Mouse (Mus musculus): ENCODE measurements around the gene Rmnd5b. TPM values are rescaled to one million over a fixed set of nuclear protein-coding genes. Genes with fewer than 3 reads are reported as not detected.
A peak's percentile ranks its signal among the peaks of the same experiment; 100 is the strongest.
"Not testable (repeated sequence)": the region's sequence is repeated elsewhere in the genome, so short reads cannot be mapped to it uniquely, and the experiment has no call there.

Gene Rmnd5b
- polyA plus RNA-seq, 1 experiment, result 17.5 TPM

DNA sequence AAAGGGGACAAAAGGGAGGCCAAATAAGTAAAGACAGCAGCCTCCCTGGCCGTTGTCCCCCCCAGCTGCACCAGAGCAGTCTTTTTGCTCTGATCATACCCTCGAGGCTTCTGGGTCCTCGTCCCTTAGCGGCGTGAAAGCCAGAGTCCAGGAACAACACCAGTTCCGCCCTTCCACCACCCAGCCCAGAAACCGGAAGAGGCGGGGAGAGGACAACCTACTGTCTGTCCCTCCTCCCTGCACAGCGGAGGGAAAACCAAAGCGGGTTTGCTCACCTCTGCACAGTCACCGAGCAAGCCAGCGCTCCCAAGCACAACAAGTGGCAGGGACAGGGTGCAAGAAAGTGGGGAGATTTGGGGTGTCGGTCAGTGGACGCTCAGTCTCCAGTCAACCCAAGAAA lies 20.1 kb downstream of the Rmnd5b start:
- Histone ChIP-seq H3K27ac (ENCODE audit: insufficient read depth, low read length) (peak overlapping the region; percentile 55), H3K4me1 (ENCODE audit: control insufficient read depth, insufficient read depth, low read length) (no peaks in the 10 kb centered on the region), H3K4me3 (ENCODE audit: insufficient read depth, low read length) (peak overlapping the region; percentile 41)
- TF ChIP-seq CTCF (IDR thresholded peaks at IDR 0.05; ENCODE audit: borderline replicate concordance, insufficient read depth, low read length), result no peak
- peak; percentile 97 for TF ChIP-seq POLR2A (IDR thresholded peaks at IDR 0.05; ENCODE audit: low read depth, low read length)

DNA sequence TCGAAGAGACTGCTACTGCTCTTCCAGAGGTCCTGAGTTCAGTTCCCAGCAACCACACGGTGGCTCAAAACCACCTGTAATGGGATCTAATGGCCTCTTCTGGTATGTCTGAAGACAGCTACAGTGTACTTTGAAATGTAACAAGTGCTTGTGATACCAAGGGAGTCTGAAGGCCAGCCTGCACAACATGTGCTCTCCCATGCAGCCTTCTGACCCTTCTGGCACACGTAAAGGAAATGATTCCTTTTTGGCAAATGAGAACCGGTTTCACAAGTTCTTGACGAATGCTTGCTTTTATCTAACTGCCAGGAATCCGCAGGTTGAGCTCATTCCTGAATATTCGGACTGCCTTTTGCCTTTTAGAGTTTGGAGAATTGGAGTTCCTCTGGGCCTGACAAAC lies 20.6 kb downstream of the Rmnd5b start:
- Histone ChIP-seq H3K27ac (ENCODE audit: insufficient read depth, low read length) (peak overlapping the region; percentile 55), H3K4me1 (ENCODE audit: control insufficient read depth, insufficient read depth, low read length) (no peaks in the 10 kb centered on the region), H3K4me3 (ENCODE audit: insufficient read depth, low read length) (peak overlapping the region; percentile 41; the same call in 1 of the 2 replicates)
- no peak for TF ChIP-seq CTCF (IDR thresholded peaks at IDR 0.05; ENCODE audit: borderline replicate concordance, insufficient read depth, low read length)
- 0 out of 2 replicates have a peak, but pooled peaks have one; percentile 0 for TF ChIP-seq POLR2A (IDR thresholded peaks at IDR 0.05; ENCODE audit: low read depth, low read length)

DNA sequence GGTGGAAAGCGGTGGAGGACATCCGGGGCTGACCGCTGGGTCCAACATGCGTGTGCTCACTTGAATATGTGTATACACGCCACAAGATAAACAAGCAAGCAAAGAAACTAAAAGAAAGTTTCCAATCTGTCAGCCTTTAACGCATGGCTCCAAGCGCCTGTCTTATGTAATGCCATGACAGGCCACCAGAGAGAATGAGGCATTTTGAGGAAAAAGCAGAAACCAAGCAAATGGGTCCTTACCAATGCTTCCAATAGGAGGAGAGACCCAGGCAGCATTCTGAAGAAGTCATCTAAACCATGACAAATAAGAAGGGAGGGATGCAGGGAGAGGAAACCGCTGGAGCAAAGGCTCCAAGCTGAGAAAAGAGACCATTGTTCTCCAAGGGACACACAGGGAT lies 21.4 kb downstream of the Rmnd5b start:
- Histone ChIP-seq H3K4me3 (ENCODE audit: insufficient read depth, low read length) (no peak overlapping the region), H3K27ac (ENCODE audit: insufficient read depth, low read length) (no peak overlapping the region), H3K4me1 (ENCODE audit: control insufficient read depth, insufficient read depth, low read length) (no peaks in the 10 kb centered on the region)
- no peak for TF ChIP-seq POLR2A (IDR thresholded peaks at IDR 0.05; ENCODE audit: low read depth, low read length)

DNA sequence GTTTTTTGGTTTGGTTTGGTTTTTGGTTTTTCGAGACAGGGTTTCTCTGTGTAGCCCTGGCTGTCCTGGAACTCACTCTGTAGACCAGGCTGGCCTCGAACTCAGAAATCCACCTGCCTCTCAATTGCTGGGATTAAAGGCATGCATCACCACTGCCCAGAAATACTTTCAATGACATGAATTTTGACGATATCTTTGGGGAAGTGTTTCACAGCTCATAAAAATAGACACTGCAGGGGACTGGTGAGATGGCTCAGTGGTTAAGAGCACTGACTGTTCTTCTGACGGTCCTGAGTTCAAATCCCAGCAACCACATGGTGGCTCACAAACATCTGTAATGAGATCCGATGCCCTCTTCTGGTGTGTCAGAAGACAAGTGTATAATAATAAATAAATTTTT lies 25.8 kb downstream of the Rmnd5b start:
- not testable (repeated sequence) for H3K4me1 ChIP-seq (ENCODE audit: control insufficient read depth, insufficient read depth, low read length); H3K27ac ChIP-seq (ENCODE audit: insufficient read depth, low read length); H3K4me3 ChIP-seq (ENCODE audit: insufficient read depth, low read length)

DNA sequence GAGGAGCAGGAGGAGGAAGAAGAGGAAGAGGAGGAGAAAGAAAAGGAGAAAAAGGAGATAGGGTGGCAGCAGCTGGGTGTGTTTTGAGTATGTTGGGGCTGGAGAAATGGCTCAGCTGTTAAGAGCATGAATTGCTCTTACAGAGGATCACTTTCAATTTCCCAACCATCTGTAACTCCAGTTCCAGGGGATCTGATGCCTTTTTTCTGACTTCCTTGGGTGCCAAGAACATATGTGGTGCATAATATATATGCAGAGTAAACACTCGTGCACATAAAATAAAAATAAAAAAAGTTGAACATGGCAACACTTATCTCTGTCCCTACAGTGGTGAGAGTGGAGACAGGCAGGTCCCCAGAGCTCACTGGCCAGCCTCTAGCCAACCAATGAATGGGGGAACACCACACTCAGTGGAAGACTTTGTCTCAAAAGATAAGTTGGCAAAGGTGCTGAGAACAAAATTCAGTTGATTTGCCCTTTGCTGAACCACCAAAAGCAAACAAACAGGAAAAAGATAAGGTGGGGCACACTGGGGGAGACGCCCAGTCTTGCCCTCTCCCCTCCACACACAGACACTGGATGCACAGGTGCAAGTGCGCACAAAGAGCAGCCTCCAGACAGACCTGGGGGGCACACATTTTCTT lies 26.3 kb downstream of the Rmnd5b start:
- Histone ChIP-seq H3K27ac (ENCODE audit: insufficient read depth, low read length) (no peak overlapping the region), H3K4me3 (ENCODE audit: insufficient read depth, low read length) (no peak overlapping the region), H3K4me1 (ENCODE audit: control insufficient read depth, insufficient read depth, low read length) (no peaks in the 10 kb centered on the region; the same call in 1 of the 2 replicates)
- no peak for TF ChIP-seq CTCF (IDR thresholded peaks at IDR 0.05; ENCODE audit: borderline replicate concordance, insufficient read depth, low read length)
- no peak for TF ChIP-seq POLR2A (IDR thresholded peaks at IDR 0.05; ENCODE audit: low read depth, low read length)

DNA sequence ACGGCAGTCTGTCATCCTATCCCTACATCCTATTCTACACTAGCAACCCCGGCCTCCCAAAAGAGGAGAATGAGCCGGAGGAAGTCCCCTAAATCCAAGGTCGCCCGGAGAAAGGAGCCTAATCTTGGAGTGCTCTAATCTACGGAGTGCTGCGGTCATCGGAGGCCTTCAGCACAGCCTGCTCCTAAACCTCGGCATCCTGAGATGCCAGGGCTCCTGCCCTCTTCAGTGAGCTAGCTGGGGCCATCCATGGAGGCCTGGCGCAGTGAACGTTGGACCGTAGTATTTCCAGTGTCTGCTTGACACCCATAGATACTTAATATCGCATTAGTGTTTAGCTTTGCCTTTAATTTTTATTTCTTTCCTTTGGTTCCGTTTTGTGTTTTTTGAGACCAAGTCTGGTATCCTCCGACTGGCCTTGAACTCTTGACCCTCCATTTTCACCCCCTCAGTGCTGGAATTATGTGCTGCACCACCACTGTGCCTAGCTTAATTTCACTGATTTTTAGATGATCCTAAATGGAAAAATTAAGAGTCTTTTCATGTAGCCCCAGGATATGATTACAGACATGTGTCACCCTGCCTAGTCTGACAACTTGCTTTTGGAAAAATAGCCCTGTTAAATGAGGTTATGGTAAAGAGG lies 28.5 kb downstream of the Rmnd5b start:
- TF ChIP-seq POLR2A (IDR thresholded peaks at IDR 0.05; ENCODE audit: low read depth, low read length), result no peak
- no peak for TF ChIP-seq CTCF (IDR thresholded peaks at IDR 0.05; ENCODE audit: borderline replicate concordance, insufficient read depth, low read length)
- Histone ChIP-seq H3K4me3 (ENCODE audit: insufficient read depth, low read length) (peak overlapping the region; percentile 61), H3K4me1 (ENCODE audit: control insufficient read depth, insufficient read depth, low read length) (peaks cover 4% of the 10 kb centered on the region), H3K27ac (ENCODE audit: insufficient read depth, low read length) (peak overlapping the region; percentile 51)

DNA sequence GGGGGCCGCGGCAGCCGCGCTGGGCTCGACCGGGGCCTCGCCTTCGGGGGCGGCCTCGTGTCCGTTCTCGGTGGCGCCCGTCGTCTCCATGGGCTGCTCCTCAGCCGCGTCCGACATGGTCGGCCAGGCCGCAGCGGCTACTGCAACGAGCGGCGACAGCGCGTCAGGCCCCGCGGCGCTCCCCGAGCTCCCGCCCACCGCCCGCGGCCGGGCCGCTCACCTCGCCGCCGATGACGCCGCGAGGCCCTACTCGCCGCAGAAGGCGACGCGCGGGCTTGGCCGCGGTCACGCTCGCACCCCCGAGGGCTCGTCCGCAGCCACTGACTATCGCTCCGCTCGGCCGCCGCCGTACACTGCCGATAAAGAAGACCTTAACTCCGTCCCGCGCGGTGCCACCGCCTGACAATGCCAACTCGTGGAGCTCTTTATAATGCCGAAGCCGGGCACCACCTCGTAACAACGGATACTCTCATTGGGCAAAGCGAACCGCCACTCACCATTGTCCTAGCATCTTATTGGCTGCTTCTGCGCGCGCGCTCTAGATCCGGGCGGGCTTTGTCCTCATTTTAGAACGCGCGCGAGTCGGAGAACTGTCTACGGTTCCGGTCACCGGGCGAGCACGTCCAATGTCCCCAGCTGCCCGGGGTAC lies 29.1 kb downstream of the Rmnd5b start, which contains the start of gene Hnrnpab:
TSS of gene Hnrnpab (minus strand) at position 401 of the 649 bp plus-strand sequence.
- Histone ChIP-seq H3K27ac (ENCODE audit: insufficient read depth, low read length) (peak within 1 kb of the TSS; percentile 62), H3K4me1 (ENCODE audit: control insufficient read depth, insufficient read depth, low read length) (peaks cover 4% of the 10 kb centered on the region), H3K4me3 (ENCODE audit: insufficient read depth, low read length) (peak within 1 kb of the TSS; percentile 98)
- peak; percentile 100 for TF ChIP-seq POLR2A (IDR thresholded peaks at IDR 0.05; ENCODE audit: low read depth, low read length)
- TF ChIP-seq CTCF (IDR thresholded peaks at IDR 0.05; ENCODE audit: borderline replicate concordance, insufficient read depth, low read length), result no peak

DNA sequence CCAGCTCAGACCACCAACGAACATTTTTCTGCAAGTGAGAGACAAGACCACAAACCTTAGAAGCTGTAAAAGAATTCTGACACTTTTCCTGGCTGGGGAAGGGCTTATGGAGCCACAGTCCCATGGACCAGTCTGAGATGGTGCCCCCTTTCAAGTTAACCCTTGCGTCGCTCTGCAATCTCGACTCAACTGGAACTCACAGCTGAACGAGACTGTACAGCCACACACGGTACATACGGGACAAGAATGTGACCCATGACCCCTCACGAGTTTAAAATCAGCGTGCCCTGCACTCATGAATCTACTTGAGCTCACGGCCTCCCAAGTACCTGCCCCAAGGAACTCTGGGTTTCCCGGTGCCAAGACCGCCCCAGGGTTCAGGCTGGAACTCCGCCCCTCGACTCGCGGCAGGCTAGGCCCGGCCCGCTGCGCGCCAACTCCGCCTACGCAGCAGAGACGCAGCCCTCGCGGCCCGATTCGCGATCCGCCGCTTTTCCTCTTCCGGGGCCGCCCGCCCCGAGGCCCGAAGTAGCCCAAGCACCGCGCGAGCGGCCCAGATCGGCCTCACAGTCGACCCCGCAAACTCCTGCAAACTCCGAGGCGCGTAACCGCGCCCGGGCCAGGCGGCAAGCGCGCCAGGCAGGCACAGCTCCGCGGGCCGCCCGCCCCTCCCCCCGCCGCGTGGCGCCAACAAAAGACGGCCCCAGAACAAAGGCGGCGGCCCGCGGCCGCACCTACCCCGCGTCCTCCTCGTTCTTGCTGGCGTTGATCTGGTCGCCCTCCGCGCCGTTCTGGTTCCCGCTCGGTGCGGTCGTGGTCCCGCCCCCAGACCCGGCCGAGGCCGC lies 29.9 kb downstream of the Rmnd5b start:
- peaks cover 4% of the 10 kb centered on the region for H3K4me1 ChIP-seq (ENCODE audit: control insufficient read depth, insufficient read depth, low read length)
- peak overlapping the region; percentile 62 for H3K27ac ChIP-seq (ENCODE audit: insufficient read depth, low read length)
- TF ChIP-seq CTCF (IDR thresholded peaks at IDR 0.05; ENCODE audit: borderline replicate concordance, insufficient read depth, low read length) (no peak), POLR2A (IDR thresholded peaks at IDR 0.05; ENCODE audit: low read depth, low read length) (no peak; the same call in 1 of the 2 replicates)
- H3K4me3 ChIP-seq (ENCODE audit: insufficient read depth, low read length), result peak overlapping the region; percentile 98

DNA sequence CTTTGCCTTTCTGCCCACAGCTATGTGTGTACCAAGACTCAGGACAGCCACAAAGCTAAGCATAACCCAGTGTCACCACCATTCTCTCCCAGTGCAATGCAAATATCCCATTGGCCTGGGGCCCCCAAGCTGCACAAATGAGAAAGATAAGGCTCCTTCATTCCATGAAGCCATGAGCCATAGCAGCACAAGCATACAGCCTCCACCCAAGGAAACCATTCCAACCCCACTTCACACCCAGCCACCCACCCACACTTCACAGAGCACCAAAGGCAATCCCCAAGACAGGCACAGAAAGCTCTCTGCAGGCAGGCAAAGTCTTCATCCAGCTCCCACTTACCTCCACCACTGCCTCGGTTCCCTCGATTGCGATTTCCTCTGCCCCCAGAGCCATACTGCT lies 33.4 kb downstream of the Rmnd5b start:
- no peak overlapping the region for H3K27ac ChIP-seq (ENCODE audit: insufficient read depth, low read length)
- peaks cover 4% of the 10 kb centered on the region for H3K4me1 ChIP-seq (ENCODE audit: control insufficient read depth, insufficient read depth, low read length)
- no peak overlapping the region for H3K4me3 ChIP-seq (ENCODE audit: insufficient read depth, low read length)
- TF ChIP-seq CTCF (IDR thresholded peaks at IDR 0.05; ENCODE audit: borderline replicate concordance, insufficient read depth, low read length) (no peak), POLR2A (IDR thresholded peaks at IDR 0.05; ENCODE audit: low read depth, low read length) (0 out of 2 replicates have a peak, but pooled peaks have one; percentile 8)

Measured in embryonic fibroblast, embryonic 13.5 days (primary cell).